Mouse (Mus musculus): ENCODE measurements around the gene Sik2.

GRCm38 (mm10) chr9:50849755-50850154 is 159.1 kb downstream of the Sik2 start:
- TF ChIP-seq CTCF (IDR thresholded peaks at IDR 0.05; ENCODE audit: extremely low read depth, insufficient read length, insufficient replicate concordance, low read depth, low read length) (no peak), POLR2A (IDR thresholded peaks at IDR 0.05; ENCODE audit: low read depth, low read length) (no peak)

Measured in small intestine, adult 2 months (tissue).